Mouse (Mus musculus) right cerebral cortex, adult 2 months (tissue): ENCODE results near the gene B4gat1.
"Not testable (repeated sequence)": the region's sequence is repeated elsewhere in the genome, so short reads cannot be mapped to it uniquely, and the experiment has no call there.

ENCODE experiments used
- DNase-seq, 2 experiments: peaks; one replicate each; pipeline ENCODE4 v3.0.0; 2021 to 2022; ENCODE audit warnings: low spot score in 2 of 2

The B4gat1 gene

DNA sequence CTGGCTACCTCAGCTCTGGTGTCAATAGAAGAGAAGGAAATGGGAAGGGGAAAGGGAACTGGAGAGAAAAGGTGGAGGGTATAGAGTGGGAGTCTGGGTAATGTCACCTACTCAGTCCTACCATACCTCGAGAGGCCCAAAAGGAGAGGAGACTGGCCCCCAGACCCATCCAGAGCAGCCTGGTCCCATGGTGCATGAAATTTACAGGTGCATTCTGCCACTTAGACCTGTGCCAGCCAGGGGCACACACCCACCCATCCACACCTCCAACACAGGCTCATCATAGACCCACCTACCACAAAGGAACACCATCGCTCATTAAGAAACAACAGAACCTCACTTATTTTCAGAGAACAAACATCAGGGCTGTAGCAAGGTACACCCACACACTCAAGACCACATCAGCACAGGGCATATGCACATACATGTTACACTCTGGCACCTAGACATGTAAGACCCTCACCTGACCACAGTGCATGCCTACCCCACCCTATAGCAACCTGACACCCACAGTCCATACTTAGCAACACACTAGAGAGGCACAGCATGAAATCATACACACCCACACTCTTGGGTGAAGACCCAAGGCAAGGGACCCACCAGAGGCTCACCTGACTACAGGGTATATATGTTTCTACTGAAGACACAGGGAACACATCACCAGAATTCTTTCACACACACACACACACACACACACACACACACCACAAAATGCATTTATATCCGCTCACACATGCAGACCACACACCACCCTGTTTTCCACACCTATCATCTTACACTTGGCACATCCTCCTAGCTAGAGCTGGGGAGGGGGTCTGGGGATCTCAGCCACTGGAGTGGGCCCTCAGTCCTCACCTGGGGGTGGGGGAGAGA lies 45.6 kb downstream of the B4gat1 start:
- DNase-seq, result peak in 1 of 2 experiments; percentile 62

GRCm38 (mm10) chr19:5084834-5085144 lies 46.2 kb downstream of the B4gat1 start:
- DNase-seq, result no peak

GRCm38 (mm10) chr19:5085145-5085863 lies 46.7 kb downstream of the B4gat1 start, which contains the start of gene Tmem151a:
TSS of gene Tmem151a (minus strand) at chr19:5085531.
- DNase-seq, result peak in 1 of 2 experiments; percentile 57

- not testable (repeated sequence) for DNase-seq
Observed at GRCm38 (mm10) chr19:5086533-5086932, 47.9 kb downstream of the B4gat1 start.

- peak; percentile 95 to 96 for DNase-seq
Observed at GRCm38 (mm10) chr19:5087884-5088728, 49.5 kb downstream of the B4gat1 start, which contains the start of gene Yif1a. TSS of gene Yif1a (plus strand) at chr19:5088538.

GRCm38 (mm10) chr19:5089324-5089723 lies 50.7 kb downstream of the B4gat1 start:
- no peak for DNase-seq
